Mouse (Mus musculus) brain, adult 2 months (tissue): ENCODE measurements at regions not wholly inside any gene's neighbourhood (a gene's known extent, or its start where the extent isn't known, plus 50 kb on each side); places are given as distances from the start of the nearest gene placed in this dataset.

Source experiments
- DNase-seq: peaks from one replicate; pipeline ENCODE4 v3.0.0; 2011; ENCODE audit warnings: low read depth, low spot score

DNA sequence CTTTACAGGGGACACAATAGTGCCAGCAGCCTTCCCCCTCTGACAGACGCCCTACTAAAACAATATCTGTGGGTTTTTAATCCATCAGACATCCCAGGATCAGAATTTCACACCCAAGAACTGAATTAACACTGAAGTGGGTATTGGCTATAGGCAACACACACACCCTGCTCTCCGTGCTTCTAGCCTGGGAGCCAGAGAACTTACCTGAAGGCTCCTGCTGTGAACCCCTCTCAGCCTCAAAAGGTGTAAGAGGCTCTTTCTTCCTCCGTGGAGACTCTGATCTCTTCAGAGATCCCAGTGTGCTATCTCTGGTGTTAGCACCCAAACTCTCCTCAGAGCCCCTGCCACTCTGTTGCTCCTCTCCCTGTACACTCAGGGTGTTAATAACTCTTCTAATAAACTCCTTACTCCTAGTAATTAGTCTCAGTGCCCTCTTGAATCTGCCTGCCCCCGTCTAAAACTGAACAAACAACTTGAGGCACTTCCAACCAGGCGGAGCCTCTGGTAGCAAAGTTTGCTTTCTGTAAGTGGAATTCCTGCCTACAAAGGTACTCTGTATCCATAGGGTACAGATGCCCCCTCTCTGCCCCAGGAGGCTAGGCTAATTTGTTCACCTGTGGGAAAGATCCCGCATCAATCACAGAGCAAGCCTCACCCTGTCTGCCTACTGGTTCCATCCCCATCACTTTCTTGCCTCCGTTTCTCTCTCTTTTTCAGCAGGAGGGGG lies 452.9 kb upstream of the Fam19a5 start:
- no peak for DNase-seq

DNA sequence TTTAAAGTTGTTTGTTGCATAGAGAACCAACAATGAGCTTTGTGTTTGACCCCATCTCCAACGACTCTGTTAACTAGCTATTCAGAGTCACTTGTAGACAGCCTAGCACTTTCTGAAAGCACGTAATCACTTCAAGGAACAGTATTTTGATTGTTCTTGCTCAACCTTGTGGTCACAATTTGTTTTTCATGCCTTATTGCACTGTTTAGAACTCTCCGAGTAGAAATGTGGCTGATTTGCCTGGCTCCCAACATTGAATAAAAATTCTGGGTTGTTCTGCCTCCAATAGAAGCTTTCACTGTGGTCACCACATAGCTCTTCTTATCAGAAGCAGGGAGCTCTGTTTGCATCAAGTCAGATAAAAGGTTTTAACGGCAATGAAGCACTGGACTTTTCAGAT lies 446.9 kb upstream of the Fam19a5 start:
- no peak for DNase-seq

DNA sequence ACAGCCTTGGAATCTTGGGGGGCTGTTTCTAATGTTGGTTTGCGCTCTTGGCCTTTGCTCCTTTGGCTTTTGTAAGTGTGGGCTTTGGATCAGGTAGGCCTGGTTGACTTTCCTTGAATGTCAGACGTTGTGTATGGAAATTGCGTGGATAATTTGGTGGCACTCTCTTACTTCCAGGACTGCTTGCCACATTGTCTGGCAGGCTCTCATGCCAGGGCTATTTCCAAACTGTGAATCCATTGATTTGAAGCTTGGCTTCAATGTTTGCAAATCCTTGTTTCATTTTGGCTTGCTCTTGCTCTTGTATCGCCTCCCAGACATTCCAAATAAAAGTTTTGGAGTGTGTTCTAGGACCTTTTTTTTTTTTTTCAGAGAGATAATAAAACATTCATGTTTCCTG lies 443.0 kb upstream of the Fam19a5 start:
- peak; percentile 16 for DNase-seq

DNA sequence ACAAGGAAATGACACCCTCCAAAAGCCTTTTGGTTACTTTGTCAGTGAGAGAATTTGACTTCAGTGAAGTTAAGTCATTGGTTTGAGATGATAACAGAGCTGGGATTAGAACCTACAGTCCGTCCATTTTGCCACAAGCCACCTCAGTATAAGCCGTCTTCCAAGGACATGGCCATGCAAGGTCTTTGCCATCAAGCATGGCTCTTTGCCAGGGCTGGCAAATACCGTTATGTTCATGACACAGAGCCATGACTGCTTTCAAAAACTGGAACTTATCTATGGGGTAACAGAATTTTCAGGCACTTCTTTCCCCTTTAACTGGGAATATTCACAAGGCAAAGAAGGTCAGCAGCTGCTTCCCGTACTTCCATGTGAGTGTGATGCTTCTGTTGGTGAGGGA lies 441.9 kb upstream of the Fam19a5 start:
- no peak for DNase-seq

DNA sequence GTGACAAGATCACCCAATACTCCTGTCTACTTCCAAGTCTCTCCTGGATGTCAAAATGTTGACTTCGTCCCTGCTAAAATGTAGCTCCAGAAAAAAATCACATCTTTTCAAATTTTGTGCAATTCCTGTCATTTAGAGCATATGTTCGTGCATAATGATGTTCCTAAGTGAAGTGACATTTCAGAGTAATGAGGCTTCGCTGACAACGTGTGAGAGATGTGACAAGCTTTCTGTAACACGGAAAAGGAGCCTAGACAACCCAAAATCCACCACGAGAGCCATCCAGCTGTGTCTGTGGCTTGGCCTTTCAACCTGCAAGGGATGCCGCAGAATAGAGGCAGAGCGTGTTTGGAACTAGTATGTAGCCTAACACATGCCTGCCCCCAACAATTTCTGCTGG lies 438.1 kb upstream of the Fam19a5 start:
- DNase-seq: peak; percentile 48

DNA sequence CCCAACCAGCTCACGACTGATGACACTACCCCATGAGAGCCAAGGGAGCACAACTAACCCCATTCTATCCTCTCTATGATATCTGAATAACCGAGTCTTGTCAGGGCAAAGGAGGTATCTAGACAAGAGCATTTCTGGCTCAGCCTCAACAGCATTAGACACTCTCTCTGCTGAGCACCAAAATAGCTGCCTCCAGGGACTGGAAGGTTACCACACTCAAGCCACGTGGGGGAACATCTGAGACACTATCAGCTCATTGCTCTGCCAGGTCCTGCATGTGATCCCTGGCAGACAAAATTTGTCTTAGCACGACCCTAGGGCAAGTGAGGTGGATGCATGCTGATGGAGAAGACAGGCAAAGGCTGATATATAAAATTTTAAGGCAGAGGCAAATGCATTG lies 436.4 kb upstream of the Fam19a5 start:
- DNase-seq: peak; percentile 42

DNA sequence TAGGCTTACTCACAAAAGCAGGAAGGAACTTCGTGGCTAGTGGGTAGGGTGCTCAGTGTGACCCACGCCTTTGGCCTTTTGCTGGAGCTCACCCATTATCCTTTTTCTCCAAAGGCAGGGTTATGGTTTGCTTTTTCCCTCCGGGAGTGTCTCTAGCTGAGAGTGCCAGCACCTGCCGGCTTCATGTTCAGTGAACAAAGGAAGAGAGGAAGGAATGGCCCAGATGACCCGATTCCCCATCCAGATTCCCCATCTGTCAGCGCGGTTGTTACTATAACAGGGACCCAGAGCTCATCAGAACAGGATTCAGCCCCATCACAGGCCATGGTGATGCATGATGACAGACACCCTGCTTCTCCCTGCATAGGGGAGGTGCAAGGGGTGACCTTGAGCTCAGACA lies 435.7 kb upstream of the Fam19a5 start:
- peak; percentile 54 for DNase-seq

DNA sequence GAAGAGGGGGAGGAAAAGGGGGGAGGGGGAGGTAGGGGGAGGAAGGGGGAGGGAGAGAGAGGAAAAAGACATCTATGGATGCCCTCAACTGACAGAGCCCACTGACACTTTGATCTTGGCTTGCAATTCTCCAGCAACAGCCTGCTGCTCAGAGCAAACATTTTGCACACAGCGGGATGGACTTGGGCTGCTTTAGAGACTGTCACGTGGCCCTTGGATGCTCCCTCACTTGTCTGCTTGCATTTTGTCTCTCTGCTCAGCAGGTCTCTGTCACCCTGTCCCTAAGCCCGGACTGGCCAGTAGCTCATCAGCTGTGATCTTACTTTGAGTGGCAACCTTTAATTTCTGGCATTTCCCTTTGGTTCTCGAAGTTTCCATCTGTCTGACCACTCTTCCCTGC lies 421.4 kb upstream of the Fam19a5 start:
- peak; percentile 42 for DNase-seq

DNA sequence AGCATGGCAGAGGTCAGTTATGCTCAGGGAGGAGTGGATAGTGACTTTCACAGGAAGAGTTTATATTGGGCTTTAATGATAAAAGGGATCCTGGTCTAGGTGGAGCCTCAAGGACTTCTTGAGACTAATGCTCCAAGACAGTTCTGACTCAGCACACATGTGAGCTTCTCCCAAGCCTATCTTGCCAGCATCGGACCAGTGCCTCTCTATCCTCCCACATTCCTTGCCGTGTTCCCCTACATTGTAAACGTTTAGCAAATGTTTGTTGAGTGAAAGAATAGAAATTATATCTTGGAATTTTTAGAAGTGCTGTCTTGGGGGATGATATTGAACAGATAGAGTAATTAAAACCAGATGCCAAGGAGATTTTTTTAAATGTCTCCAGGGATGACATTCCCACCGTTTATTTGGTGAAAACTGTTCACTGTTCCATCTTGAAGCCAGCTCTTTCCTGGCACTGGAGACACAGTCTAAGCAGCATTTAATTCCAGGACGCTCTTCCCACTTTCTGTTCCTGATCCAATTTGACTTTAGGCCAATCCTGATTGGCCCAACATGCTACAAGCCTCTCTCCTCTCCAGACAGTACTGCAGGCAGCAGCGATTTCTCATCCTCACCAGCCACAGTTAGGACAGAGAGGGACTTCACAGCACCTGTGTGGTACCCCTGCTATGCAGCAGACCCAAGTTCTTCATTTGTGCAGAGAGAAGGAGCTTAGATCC lies 418.5 kb upstream of the Fam19a5 start:
- peak; percentile 88 for DNase-seq

DNA sequence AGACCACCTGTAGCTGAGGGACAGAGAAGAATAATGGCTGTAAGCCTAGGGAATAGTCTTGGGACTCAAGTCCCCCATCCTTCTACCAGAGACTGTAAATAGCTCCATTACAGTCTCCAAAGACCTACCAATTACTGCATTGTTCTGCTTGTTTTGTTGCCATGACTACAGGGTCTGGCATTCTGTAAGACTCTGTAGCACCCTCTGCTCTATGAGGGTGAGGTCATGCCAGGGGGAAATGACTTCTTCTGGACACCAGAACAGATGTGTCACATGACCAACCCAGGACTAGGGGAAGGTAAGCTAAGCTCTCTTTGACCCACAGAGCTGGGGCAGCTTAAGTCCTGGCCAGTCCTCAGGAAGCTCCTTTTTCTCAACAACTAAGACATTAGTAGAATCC lies 405.2 kb upstream of the Fam19a5 start:
- peak; percentile 27 for DNase-seq

DNA sequence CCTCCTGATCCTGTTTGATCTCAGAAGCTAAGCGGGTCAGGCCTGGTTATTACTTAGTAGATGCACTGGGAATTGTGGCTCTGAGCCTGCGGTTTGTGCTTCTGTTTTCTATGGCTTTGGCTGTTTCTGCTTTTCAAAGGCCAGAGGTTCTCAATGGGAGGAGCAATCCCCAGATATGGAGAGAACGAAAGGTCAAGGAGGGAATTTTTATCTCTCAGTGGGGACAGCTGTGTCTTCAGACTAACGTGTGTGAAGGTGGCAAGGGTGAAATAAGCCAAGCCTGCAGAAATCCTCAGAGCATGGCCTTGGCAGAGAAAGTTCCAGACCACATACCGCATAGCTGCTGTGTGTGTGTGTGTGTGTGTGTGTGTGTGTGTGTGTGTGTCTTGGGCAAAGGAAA lies 375.0 kb upstream of the Fam19a5 start:
- DNase-seq: no peak

DNA sequence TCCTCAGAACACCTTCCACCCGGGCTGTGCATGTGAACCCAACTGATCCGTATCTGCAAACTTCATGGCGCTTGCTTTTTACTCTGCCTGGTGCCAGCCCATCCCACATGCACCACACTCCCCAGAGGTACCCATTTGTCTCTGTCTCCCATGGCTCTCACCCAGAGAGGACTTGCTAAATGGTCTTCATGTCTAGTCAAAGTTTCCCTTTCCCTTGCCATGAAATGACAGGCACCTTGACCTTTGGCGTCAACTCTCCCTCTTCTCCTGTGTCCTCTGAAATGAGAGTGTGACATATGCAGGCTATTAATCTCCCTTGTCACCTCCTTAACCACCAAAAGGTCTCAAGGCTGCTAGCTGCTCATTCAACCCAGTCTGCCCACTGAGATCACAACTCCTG lies 373.2 kb upstream of the Fam19a5 start:
- no peak for DNase-seq

DNA sequence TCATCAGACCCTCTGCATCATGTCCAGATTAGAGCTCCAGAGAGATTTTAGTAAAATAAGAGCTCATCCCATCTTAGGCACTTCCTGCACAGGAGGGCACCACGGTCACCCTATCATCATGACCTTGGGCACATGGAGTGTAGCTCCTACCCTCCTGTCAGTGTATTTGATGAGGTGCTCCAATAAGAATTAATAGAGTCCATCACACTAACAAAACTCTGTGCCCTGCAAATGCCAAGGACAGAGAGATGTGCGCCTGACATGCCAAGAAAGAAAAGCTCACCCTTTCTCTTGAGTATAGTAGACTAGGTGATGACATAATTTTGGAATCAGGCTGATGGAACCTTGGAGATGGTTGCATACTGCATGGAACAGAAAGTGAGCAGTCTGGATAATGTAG lies 371.0 kb upstream of the Fam19a5 start:
- no peak for DNase-seq

DNA sequence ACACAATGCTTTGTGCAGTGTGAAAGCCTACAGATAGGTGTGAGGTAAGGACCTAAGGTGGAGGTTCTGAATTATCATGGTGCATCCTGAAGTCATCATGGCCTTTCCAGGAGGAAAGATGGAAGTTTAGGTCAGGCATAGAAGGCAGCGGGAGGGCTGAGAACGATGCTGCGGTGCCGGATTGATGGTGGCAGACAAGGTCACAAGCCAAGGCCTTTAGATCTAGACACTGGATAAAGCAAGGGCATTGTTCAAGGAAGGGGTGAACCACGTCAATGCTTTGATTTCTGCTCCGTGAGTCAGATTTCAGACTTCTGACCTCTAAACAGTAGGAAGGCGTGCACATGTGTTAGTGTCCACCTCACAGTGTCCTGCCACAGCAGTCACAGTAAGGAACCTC lies 365.5 kb upstream of the Fam19a5 start:
- DNase-seq: no peak

DNA sequence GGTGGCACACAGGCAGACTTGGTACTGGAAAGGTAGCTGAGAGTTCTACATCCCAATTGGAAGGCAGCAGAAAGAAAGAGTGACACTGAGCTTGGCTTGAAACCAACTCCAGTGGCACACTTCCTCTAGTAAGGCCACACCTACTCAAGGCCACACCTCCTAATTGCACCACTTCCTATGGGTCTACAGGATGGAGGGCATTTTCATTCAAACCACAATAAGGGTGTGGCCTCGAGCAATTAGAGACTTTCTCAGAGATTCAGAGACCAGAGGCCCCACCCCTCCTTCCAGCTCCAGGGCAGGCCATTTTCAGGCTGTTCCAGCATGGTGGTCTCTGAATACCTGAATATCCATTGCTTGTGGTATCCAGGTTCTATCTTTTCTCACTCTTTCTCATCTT lies 363.3 kb upstream of the Fam19a5 start:
- no peak for DNase-seq

DNA sequence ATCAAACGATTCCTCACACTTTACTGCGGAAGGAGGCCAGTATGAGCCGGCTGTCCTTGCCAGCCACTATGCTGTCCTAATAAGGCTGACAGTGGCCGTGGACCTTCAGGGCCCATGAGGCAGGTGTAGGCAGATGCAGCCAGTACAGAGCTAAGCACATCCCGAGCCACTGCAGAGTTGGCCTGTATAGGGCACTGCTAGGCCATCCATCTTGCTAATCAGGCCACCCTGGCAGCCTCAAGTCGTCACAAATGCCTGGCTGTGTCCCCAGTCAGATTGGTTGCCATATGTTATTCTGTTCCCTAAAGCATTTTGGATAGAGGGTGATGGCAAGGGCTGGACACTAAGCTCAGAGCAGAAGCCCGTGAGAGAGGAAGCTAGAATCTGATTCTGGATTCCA lies 359.9 kb upstream of the Fam19a5 start:
- DNase-seq: peak; percentile 96

DNA sequence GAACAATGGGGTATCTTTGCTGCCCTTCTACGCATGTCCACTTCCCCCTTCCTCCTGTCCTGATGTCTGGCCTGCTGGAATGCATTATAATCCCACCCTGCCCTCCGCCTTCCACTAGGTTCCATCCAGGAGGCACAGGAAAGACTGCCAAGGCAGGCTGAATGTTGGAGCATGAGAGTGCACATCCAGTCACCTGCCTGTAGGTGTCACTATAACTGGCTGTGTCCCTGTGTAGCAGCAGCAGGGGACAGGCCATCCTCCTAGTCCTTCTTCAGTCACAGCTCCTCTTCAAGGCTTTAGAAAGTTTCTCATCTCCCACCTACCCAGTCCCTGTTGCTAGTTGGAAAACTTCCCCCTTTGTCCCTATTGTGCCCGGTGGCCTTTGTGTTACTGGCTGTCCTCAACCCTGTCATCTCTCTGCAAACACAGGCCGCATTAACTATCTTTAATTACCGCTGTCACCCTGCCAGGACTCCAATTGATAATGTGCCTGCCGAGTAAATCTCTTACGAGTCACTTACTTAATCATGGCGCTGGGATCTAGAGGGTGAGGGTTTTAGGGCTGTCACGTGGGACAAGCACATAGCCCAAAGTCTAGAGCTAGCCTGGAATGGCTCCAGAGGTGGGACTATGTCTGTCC lies 355.2 kb upstream of the Fam19a5 start:
- DNase-seq: no peak

DNA sequence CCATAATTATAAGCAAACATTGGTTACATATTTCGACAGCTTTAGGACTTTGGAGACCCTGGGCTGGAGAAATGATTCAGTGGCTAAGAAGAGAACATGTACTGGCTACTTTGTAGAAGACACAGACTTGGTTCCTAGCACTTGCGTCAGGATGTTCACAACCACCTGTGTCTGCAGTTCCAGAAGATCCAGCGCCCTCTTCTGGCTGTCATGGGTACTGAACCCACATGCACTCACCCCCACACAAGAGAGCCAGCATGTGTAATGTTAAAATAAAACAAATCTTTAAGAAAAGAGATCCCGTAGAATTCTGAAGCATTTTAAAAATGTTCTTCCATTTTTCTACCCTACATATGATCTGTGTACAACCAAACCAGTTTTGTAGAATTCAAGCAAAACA lies 352.2 kb upstream of the Fam19a5 start:
- DNase-seq: peak; percentile 21

DNA sequence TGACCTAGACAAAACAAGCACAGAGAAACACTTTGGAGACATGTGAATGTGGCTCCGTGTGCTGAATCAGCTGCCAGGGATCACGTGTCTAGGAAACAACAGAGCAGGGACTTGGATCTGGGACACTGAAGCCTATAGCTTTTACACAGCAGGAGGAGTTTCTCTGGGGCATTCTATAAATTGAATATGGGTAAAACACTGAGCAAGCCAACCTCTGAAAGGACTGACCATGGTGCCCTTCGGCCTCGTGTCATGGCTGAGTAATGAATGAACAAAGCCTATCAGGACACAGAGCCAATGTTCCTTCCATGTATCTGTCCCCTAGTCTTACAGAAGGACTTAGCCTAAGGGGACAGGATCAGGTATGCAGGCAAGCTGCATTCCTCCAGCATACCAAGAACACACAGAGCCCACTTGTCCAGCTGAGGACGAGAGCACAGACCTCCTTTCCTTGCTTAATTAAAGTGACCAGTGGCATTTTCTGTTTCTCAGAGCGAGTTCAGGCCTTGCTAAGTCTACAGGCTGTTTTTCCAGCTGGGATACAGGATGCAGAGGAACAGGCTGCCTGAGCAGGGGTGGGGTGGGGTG lies 347.7 kb upstream of the Fam19a5 start:
- DNase-seq: peak; percentile 20

DNA sequence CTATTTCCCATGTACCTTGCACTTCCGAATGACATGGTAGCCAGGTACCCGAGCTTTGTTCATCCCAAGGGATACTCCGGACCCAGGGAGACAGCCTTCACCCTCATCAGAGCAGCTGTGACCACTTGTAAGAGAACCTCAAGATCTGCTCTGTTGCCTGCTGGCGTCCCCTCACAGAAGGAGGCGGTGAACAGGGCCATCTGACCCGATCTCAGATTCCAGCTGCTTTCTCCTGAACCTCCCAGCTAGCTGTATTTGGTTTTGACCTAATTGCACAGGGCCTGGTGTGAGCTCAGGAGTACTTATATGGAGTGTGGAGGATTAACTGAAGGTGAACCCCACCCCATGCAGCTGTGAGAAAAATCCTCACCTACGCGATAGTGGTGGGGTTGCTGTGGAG lies 344.5 kb upstream of the Fam19a5 start:
- DNase-seq: peak; percentile 11

DNA sequence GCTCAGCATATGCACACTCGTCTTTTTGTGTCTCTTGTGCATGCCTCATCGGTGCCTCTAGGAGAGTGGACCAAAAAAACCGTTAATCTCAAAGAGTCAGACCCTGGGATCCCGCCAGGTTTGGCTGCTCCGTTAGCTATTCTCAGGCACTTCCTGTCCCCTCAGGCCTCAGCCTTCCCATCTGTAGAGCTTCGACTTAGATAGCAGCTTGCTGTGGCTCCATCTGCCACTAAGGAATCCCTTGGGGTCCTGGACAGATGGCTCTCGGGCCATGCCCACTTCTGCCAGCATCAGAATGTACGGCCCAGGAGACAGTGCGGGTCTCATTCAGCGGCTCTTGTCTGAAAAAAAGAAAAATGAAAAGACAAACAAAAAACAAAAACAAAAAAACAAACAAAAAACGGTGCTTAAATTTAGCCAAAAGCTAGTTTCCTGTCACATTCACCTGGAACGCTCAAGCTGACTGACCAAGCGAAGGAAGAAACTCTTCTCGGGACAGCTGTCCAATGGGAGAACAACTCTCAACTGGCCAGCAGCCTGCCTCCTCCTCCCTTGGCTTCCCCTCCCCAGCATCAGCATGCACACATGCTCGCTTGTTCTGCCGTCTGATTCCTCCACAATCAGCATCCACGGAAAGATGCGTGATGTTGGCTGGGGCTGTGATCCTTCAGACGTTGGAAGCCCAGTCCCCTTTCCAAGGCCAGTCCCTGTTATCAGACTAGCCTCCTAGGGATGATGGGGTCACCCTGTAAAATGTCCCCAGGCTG lies 343.6 kb upstream of the Fam19a5 start:
- peak; percentile 99 for DNase-seq

DNA sequence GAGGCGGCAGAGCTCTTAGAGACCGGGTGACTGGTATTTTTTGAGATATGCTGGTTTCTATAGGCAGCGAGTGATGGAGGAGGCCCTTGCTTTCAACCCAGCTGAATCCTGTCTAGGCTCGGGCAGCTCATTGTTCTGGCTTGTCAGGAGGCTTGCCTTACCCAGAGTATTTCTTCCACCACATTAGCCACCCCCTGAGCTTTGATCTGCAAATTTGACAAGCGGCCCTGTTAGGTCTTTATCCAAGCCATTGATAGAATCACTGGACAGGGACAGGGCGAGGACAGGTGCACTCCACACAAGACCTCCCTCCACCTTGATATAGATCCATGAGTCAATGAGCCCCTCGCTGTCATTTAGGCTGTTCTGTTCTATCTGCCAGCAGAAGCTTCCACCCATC lies 343.0 kb upstream of the Fam19a5 start:
- DNase-seq: peak; percentile 51
